In genomic region chr16:56501101-56501500, GRCm38 (mm10) we compare ENCODE assay signal across 17 mouse cellular contexts. TPM values are rescaled to one million over a fixed set of nuclear protein-coding genes. Genes with fewer than 3 reads are reported as not detected.
DNase-seq lines count a peak whose midpoint lies in the region; ATAC-seq and TF ChIP-seq lines count a peak whose summit lies in the region.
"Had no signal": no experiment of that assay in that cellular context is flagged by ENCODE, and none has a peak within 500 bp of the region (broad histone marks: within the 10 kb centered on the region; RNA-seq: fewer than 3 reads in every experiment).

No protein-coding gene starts in this region.

- H3K27me3 ChIP-seq in heart, postnatal 0 days (ENCODE audit: control insufficient read depth, insufficient read depth, low read length): no peaks in the 10 kb centered on the region
- H3K27me3 ChIP-seq in limb, embryonic 14.5 days (ENCODE audit: control insufficient read depth, insufficient read depth, low read length): no peaks in the 10 kb centered on the region
- no peaks in the 10 kb centered on the region for H3K27me3 ChIP-seq in limb, embryonic 10.5 days (ENCODE audit: low read depth, poor library complexity, severe bottlenecking)
- H3K27me3 ChIP-seq in embryonic facial prominence, embryonic 15.5 days: no peaks in the 10 kb centered on the region
- H3K27me3 ChIP-seq: embryonic facial prominence, embryonic 12.5 days; heart, embryonic 15.5 days had no signal

- no peak for ATAC-seq in heart, postnatal 0 days (ENCODE audit: insufficient read depth, low read depth)
- ATAC-seq in limb, embryonic 14.5 days (ENCODE audit: low FRiP score, low read depth): peak; percentile 41; the same call in 1 of the 2 replicates
- no peak for ATAC-seq in embryonic facial prominence, embryonic 15.5 days (ENCODE audit: insufficient number of reproducible peaks, low FRiP score, low TSS enrichment, low read depth)

- no peak overlapping the region for H3K4me3 ChIP-seq in heart, postnatal 0 days (ENCODE audit: low read depth, low read length)
- H3K4me3 ChIP-seq in limb, embryonic 14.5 days (replicated peaks; ENCODE audit: low read length): no peak overlapping the region
- H3K4me3 ChIP-seq in limb, embryonic 10.5 days: no peak overlapping the region
- H3K4me3 ChIP-seq in embryonic facial prominence, embryonic 15.5 days (replicated peaks): no peak overlapping the region
- H3K4me3 ChIP-seq: embryonic facial prominence, embryonic 12.5 days; heart, embryonic 15.5 days had no signal

- H3K27ac ChIP-seq in heart, postnatal 0 days (ENCODE audit: low read depth): 0 out of 2 replicates have a peak overlapping the region, but pooled peaks have one; percentile 20
- no peak overlapping the region for H3K27ac ChIP-seq in limb, embryonic 14.5 days (replicated peaks; ENCODE audit: low read depth, low read length)
- H3K27ac ChIP-seq in limb, embryonic 10.5 days: no peak overlapping the region
- H3K27ac ChIP-seq in embryonic facial prominence, embryonic 15.5 days (replicated peaks): 0 out of 2 replicates have a peak overlapping the region, but pooled peaks have one; percentile 17
- H3K27ac ChIP-seq: embryonic facial prominence, embryonic 12.5 days; heart, embryonic 15.5 days had no signal

- no peaks in the 10 kb centered on the region for H3K4me1 ChIP-seq in heart, postnatal 0 days (ENCODE audit: control insufficient read depth, insufficient read depth)
- no peaks in the 10 kb centered on the region for H3K4me1 ChIP-seq in limb, embryonic 14.5 days (ENCODE audit: control insufficient read depth, insufficient read depth, low read length)
- H3K4me1 ChIP-seq in limb, embryonic 10.5 days: no peaks in the 10 kb centered on the region
- 0 out of 2 replicates have a peak, but pooled peaks cover 7% of the 10 kb centered on the region for H3K4me1 ChIP-seq in embryonic facial prominence, embryonic 15.5 days
- H3K4me1 ChIP-seq: embryonic facial prominence, embryonic 12.5 days had no signal

- no peak for TF ChIP-seq POLR2A in limb, embryonic 14.5 days (IDR thresholded peaks at IDR 0.05; ENCODE audit: borderline replicate concordance, extremely low read depth, insufficient read depth, insufficient read length)

- TF ChIP-seq EP300 in heart, postnatal 0 days (IDR thresholded peaks at IDR 0.05; ENCODE audit: low read depth): no peak

- DNase-seq in heart, postnatal 0 days (ENCODE audit: low spot score): no peak
- no peak for DNase-seq in heart, adult 18-20 months
- DNase-seq in limb, embryonic 14.5 days (ENCODE audit: low spot score): peak; percentile 55
- DNase-seq in limb, embryonic 10.5 days (ENCODE audit: low spot score): no peak
- peak; percentile 15 for DNase-seq in 3T3-L1 (ENCODE audit: low read depth, low spot score)
- no peak for DNase-seq in thymus, postnatal 14 days
- DNase-seq: cerebellum, adult 8-10 months; gastrocnemius, postnatal 25 days; left cerebral cortex, postnatal 4 days; right cerebral cortex, adult 18-20 months; thymus, postnatal 25 days had no signal

- no peaks in the 10 kb centered on the region for H3K9me3 ChIP-seq in heart, postnatal 0 days (replicated peaks; ENCODE audit: control insufficient read depth, low read length)
- no peaks in the 10 kb centered on the region for H3K9me3 ChIP-seq in limb, embryonic 14.5 days (ENCODE audit: control insufficient read depth, low read length)
- H3K9me3 ChIP-seq in limb, embryonic 10.5 days (replicated peaks): no peaks in the 10 kb centered on the region
- H3K9me3 ChIP-seq in embryonic facial prominence, embryonic 15.5 days (replicated peaks): no peaks in the 10 kb centered on the region
- H3K9me3 ChIP-seq: embryonic facial prominence, embryonic 12.5 days; heart, embryonic 15.5 days had no signal

- WGBS in heart, postnatal 0 days: 56% methylated on average over 6 of the region's 6 CpGs
- 72% methylated on average over 6 of the region's 6 CpGs for WGBS in limb, embryonic 14.5 days
- 85% methylated on average over 6 of the region's 6 CpGs for WGBS in limb, embryonic 10.5 days
- 52% methylated on average over 6 of the region's 6 CpGs for WGBS in embryonic facial prominence, embryonic 15.5 days

- no peaks in the 10 kb centered on the region for H3K36me3 ChIP-seq in heart, postnatal 0 days (replicated peaks; ENCODE audit: control insufficient read depth, insufficient read depth, low read length)
- H3K36me3 ChIP-seq in limb, embryonic 14.5 days (ENCODE audit: control insufficient read depth, insufficient read depth, low read length): no peaks in the 10 kb centered on the region
- no peaks in the 10 kb centered on the region for H3K36me3 ChIP-seq in limb, embryonic 10.5 days
- H3K36me3 ChIP-seq in embryonic facial prominence, embryonic 15.5 days: no peaks in the 10 kb centered on the region
- H3K36me3 ChIP-seq: embryonic facial prominence, embryonic 12.5 days; heart, embryonic 15.5 days had no signal

- no peak overlapping the region for H3K9ac ChIP-seq in heart, postnatal 0 days (replicated peaks; ENCODE audit: low read depth, low read length)
- no peak overlapping the region for H3K9ac ChIP-seq in limb, embryonic 14.5 days (ENCODE audit: low read depth, low read length, severe bottlenecking)
- H3K9ac ChIP-seq in embryonic facial prominence, embryonic 15.5 days: no peak overlapping the region
- H3K9ac ChIP-seq: embryonic facial prominence, embryonic 12.5 days; heart, embryonic 15.5 days had no signal

- TF ChIP-seq CTCF in heart, postnatal 0 days (IDR thresholded peaks at IDR 0.05; ENCODE audit: low read depth): no peak

- H3K4me2 ChIP-seq in heart, postnatal 0 days (ENCODE audit: low read depth, low read length): no peak overlapping the region
- H3K4me2 ChIP-seq in limb, embryonic 14.5 days (replicated peaks; ENCODE audit: low read depth, low read length, severe bottlenecking): no peak overlapping the region
- H3K4me2 ChIP-seq in embryonic facial prominence, embryonic 15.5 days (replicated peaks): no peak overlapping the region
- H3K4me2 ChIP-seq: embryonic facial prominence, embryonic 12.5 days; heart, embryonic 15.5 days; liver, embryonic 11.5 days had no signal

RNA-seq across cellular contexts. Expression of gene Abi3bp, which starts 23.4 kb away (rescaled TPM):
- 2.8 and 4.2 TPM in 2 replicates for total RNA-seq in heart, postnatal 0 days (2014; rRNA removed; ENCODE audit: low replicate concordance)
- polyA plus RNA-seq in heart, postnatal 0 days (2015; fragmentation: Nextera tagmentation; extraction: Ambion mirVana): 2.2 and 3.0 TPM in 2 replicates
- total RNA-seq in heart, adult 18-20 months (2021): 1 to 10 TPM; 5.0 to 7.4 TPM
- 29.6 and 35.3 TPM in 2 replicates for polyA plus RNA-seq in limb, embryonic 14.5 days (2012; rRNA removed)
- polyA plus RNA-seq in limb, embryonic 14.5 days (2014; fragmentation: Nextera tagmentation; extraction: Ambion mirVana): 22.8 and 27.1 TPM in 2 replicates
- 0.13 and 0.35 TPM in 2 replicates for polyA plus RNA-seq in limb, embryonic 10.5 days (2016; fragmentation: Nextera tagmentation; extraction: Ambion mirVana)
- 27.2 and 27.5 TPM in 2 replicates for polyA plus RNA-seq in embryonic facial prominence, embryonic 15.5 days (2015; fragmentation: Nextera tagmentation; extraction: Ambion mirVana)
- total RNA-seq: hematopoietic stem cell, adult 5-6 weeks; megakaryocyte-erythroid progenitor cell, adult 5-6 weeks had no signal

Comparison
In these comparisons a context has a peak if more than half of its experiments do, and no peak if none do; other contexts are left out.
1. DNase-seq: peak in limb, embryonic 14.5 days (single experiment) and 3T3-L1 (single experiment); none in heart, postnatal 0 days (single experiment), heart, adult 18-20 months (0 of 2), limb, embryonic 10.5 days (single experiment) and thymus, postnatal 14 days (single experiment).
2. H3K27ac ChIP-seq: peak in heart, postnatal 0 days (single experiment) and embryonic facial prominence, embryonic 15.5 days (single experiment); none in limb, embryonic 14.5 days (single experiment) and limb, embryonic 10.5 days (single experiment).